Mouse (Mus musculus): ENCODE data around the gene Tpx2.

DNA sequence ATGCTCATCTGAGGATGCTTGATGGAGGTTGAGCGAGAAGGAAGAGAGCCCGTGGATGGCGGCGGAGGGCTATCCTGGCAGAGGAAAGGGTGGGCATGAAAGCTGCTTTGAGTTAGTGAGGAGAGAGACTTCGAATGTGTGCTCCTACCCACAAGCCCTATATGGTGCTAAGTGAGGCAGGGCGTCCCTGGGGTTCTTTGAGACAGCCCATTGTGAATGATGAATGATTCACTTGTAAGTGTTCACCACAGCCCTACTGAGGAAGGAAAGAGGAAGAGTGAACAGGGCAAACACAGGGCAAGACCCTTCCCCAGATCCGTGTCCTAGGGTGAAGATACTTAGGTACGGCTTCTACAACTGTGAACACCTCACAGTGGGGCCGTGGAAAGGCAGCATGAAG lies 79.1 kb downstream of the Tpx2 start:
- TF ChIP-seq GATA1 (IDR thresholded peaks at IDR 0.05; ENCODE audit: borderline replicate concordance, low read length), result no peak
- TF ChIP-seq FLI1 (IDR thresholded peaks at IDR 0.05; ENCODE audit: low read length), result no peak

Measured in megakaryocyte, embryonic 14.5 days (primary cell).